Mouse (Mus musculus) kidney, embryonic 15.5 days (tissue): ENCODE data around the gene 1700113H08Rik. TPM values are rescaled to one million over a fixed set of nuclear protein-coding genes. Genes with fewer than 3 reads are reported as not detected.

Experiments used
- ATAC-seq: fragments of 200-750 bp; cut with Nextera tagmentation; replicated peaks from 2 replicates; pipeline ENCODE4 v1.8.0; 2017; ENCODE audit warnings: moderate TSS enrichment; ENCODE audit not compliant: low FRiP score
- H3K27ac ChIP-seq: fragments of 300-500 bp; sonication (generic); 2 replicates; pipeline ENCODE4 v1.5.1; 2015; ENCODE audit warnings: mild to moderate bottlenecking, inconsistent platforms
- H3K27me3 ChIP-seq: fragments of 300-500 bp; sonication (generic); 2 replicates; pipeline ENCODE4 v1.6.1; 2015; ENCODE audit warnings: inconsistent platforms
- H3K36me3 ChIP-seq: fragments of 300-500 bp; sonication (generic); 2 replicates; pipeline ENCODE4 v1.6.1; 2015; ENCODE audit warnings: inconsistent platforms
- H3K4me1 ChIP-seq: fragments of 300-500 bp; sonication (generic); 2 replicates; pipeline ENCODE4 v1.6.1; 2015; ENCODE audit warnings: inconsistent platforms
- H3K4me2 ChIP-seq: fragments of 300-500 bp; sonication (generic); 2 replicates; pipeline ENCODE4 v1.6.1; 2015; ENCODE audit warnings: moderate library complexity, mild to moderate bottlenecking, inconsistent platforms
- H3K4me3 ChIP-seq: fragments of 300-500 bp; sonication (generic); replicated peaks from 2 replicates; pipeline ENCODE4 v1.5.1; 2015; ENCODE audit warnings: mild to moderate bottlenecking, inconsistent platforms
- H3K9ac ChIP-seq: fragments of 300-500 bp; sonication (generic); 2 replicates; pipeline ENCODE4 v1.6.1; 2015; ENCODE audit warnings: mild to moderate bottlenecking, inconsistent platforms
- H3K9me3 ChIP-seq: fragments of 300-500 bp; sonication (generic); replicated peaks from 2 replicates; pipeline ENCODE4 v1.6.1; 2016; ENCODE audit warnings: inconsistent platforms
- WGBS: fragments of 180-500 bp; shearing (Covaris S2); methylation state at CpG from one replicate; pipeline ENCODE4 v1.1.7; 2015; ENCODE audit warnings: mixed read lengths; 5-methylcytosine and 5-hydroxymethylcytosine counted together
- polyA plus RNA-seq: library from polyadenylated mRNA; unstranded; fragments of >200 nt; fragmentation: Nextera tagmentation; extraction: Ambion mirVana; gene quantifications from 2 replicates; pipeline ENCODE4 v1.2.1, GENCODE M21; 2015

The 1700113H08Rik gene
- polyA plus RNA-seq, 1 experiment from 2014 or later = not detected

- WGBS = 83% methylated on average over 9 of the region's 9 CpGs
- H3K9me3 ChIP-seq = no peaks in the 10 kb centered on the region
- no peak overlapping the region for H3K4me2 ChIP-seq
- H3K27me3 ChIP-seq = no peaks in the 10 kb centered on the region
- ATAC-seq = no peak
- H3K4me1 ChIP-seq = no peaks in the 10 kb centered on the region
- no peaks in the 10 kb centered on the region for H3K36me3 ChIP-seq
- H3K4me3 ChIP-seq = no peak overlapping the region
- H3K27ac ChIP-seq = no peak overlapping the region
- H3K9ac ChIP-seq = no peak overlapping the region
Observed at GRCm38 (mm10) chr10:87239332-87240008, 181.6 kb downstream of the 1700113H08Rik start.

GRCm38 (mm10) chr10:87271724-87272123 is 213.9 kb downstream of the 1700113H08Rik start:
- Histone ChIP-seq H3K27ac (no peak overlapping the region), H3K4me2 (no peak overlapping the region), H3K4me3 (no peak overlapping the region), H3K27me3 (no peaks in the 10 kb centered on the region), H3K9me3 (no peaks in the 10 kb centered on the region), H3K4me1 (no peaks in the 10 kb centered on the region), H3K9ac (no peak overlapping the region), H3K36me3 (no peaks in the 10 kb centered on the region)
- no peak for ATAC-seq
- WGBS = 63% methylated on average over 3 of the region's 3 CpGs

- H3K9ac ChIP-seq = no peak overlapping the region
- ATAC-seq = no peak
- H3K4me1 ChIP-seq = no peaks in the 10 kb centered on the region
- H3K9me3 ChIP-seq = no peaks in the 10 kb centered on the region
- H3K27me3 ChIP-seq = no peaks in the 10 kb centered on the region
- WGBS = 35% methylated on average over 8 of the region's 8 CpGs
- H3K27ac ChIP-seq = no peak overlapping the region
- H3K4me2 ChIP-seq = no peak overlapping the region
- H3K4me3 ChIP-seq = no peak overlapping the region
- no peaks in the 10 kb centered on the region for H3K36me3 ChIP-seq
Observed at GRCm38 (mm10) chr10:87272133-87272622, 214.3 kb downstream of the 1700113H08Rik start.

GRCm38 (mm10) chr10:87275075-87275474 is 217.2 kb downstream of the 1700113H08Rik start:
- H3K9me3 ChIP-seq = no peaks in the 10 kb centered on the region
- H3K27ac ChIP-seq = no peak overlapping the region
- H3K27me3 ChIP-seq = no peaks in the 10 kb centered on the region
- H3K4me3 ChIP-seq = no peak overlapping the region
- H3K36me3 ChIP-seq = no peaks in the 10 kb centered on the region
- H3K4me1 ChIP-seq = no peaks in the 10 kb centered on the region
- no peak overlapping the region for H3K9ac ChIP-seq
- no peak overlapping the region for H3K4me2 ChIP-seq
- no peak for ATAC-seq

Other genes with a start within 250 kb of the 1700113H08Rik start
- gene Stab2, start 50.0 kb upstream of the 1700113H08Rik start, polyA plus RNA-seq = 2.2 and 2.6 TPM in 2 replicates